ENCODE assay signal across 18 mouse cellular contexts in the genomic region with DNA sequence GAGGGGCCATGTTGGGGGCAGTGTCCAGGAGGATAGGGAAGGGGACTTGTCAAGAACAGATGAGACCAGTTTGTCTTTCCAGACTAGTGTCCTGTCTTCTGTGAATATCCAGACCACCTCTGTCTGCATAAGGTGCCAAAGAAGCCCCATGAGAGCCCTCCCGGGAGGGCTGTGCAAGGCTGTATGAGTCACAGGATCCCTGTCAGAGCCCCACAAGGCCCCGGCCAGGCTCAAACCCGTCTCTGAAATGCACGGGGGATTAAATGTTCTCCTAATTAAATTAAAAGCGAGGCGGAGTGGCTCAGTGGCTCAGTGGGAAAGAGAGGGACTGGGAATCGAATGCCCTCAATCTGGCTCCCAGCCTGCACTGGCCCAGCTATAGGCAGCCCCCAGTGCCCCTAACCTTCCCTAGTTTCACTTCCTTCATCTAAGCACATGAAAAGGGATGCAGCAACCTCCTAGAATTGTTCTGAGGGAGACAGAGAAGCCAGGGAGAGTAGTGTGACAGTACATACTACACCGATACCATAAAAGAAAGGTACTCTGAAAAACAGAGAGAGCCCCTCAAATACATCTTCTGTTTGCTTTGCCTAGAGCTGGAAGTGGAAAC.
A peak's percentile ranks its signal among the peaks of the same experiment; 100 is the strongest.
DNase-seq lines count a peak whose midpoint lies in the region; ATAC-seq lines count a peak whose summit lies in the region.
"Had no signal": no experiment of that assay in that cellular context is flagged by ENCODE, and none has a peak within 500 bp of the region (broad histone marks: within the 10 kb centered on the region; RNA-seq: fewer than 3 reads in every experiment).

No protein-coding gene starts in this region.

- DNase-seq in embryonic facial prominence, embryonic 11.5 days (ENCODE audit: low spot score): no peak
- no peak for DNase-seq in embryonic facial prominence, embryonic 10.5 days (ENCODE audit: low spot score)
- peak; percentile 11 for DNase-seq in neural tube, embryonic 10.5 days (ENCODE audit: extremely low spot score, low spot score)
- no peak for DNase-seq in B cell, adult 2 months
- DNase-seq in hindbrain, embryonic 14.5 days (ENCODE audit: low spot score): no peak
- DNase-seq: cerebellum, adult 11 months; cerebellum, postnatal 25 days; heart, postnatal 36 days; kidney, postnatal 36 days; right cerebral cortex, postnatal 14 days; thymus, postnatal 14 days had no signal

- H3K4me3 ChIP-seq in embryonic facial prominence, embryonic 11.5 days (ENCODE audit: low read depth, low read length): no peak overlapping the region
- H3K4me3 ChIP-seq in embryonic facial prominence, embryonic 10.5 days: no peak overlapping the region
- H3K4me3 ChIP-seq in neural tube, embryonic 15.5 days (replicated peaks): no peak overlapping the region
- H3K4me3 ChIP-seq in intestine, embryonic 16.5 days (ENCODE audit: low read length): no peak overlapping the region
- H3K4me3 ChIP-seq in stomach, embryonic 15.5 days (replicated peaks): no peak overlapping the region
- H3K4me3 ChIP-seq in hindbrain, embryonic 14.5 days (replicated peaks; ENCODE audit: low read length): no peak overlapping the region
- H3K4me3 ChIP-seq: forebrain, embryonic 13.5 days; midbrain, embryonic 12.5 days; myocyte had no signal

- 0 out of 2 replicates have a peak, but pooled peaks have one; percentile 34 for ATAC-seq in embryonic facial prominence, embryonic 11.5 days (replicated peaks; ENCODE audit: insufficient number of reproducible peaks, low FRiP score, low TSS enrichment, low read depth)
- ATAC-seq in neural tube, embryonic 15.5 days (ENCODE audit: low FRiP score): no peak
- no peak for ATAC-seq in intestine, embryonic 16.5 days
- no peak for ATAC-seq in stomach, embryonic 15.5 days (ENCODE audit: insufficient read depth, low FRiP score, low read depth)
- no peak for ATAC-seq in hindbrain, embryonic 14.5 days (ENCODE audit: low FRiP score)
- ATAC-seq: forebrain, embryonic 13.5 days; inflammation-experienced regulatory T-cells, adult 6 months had no signal

- WGBS in embryonic facial prominence, embryonic 11.5 days: 53% methylated on average over 8 of the region's 8 CpGs
- 57% methylated on average over 8 of the region's 8 CpGs for WGBS in embryonic facial prominence, embryonic 10.5 days
- WGBS in neural tube, embryonic 15.5 days: 66% methylated on average over 8 of the region's 8 CpGs
- 54% methylated on average over 8 of the region's 8 CpGs for WGBS in intestine, embryonic 16.5 days
- 52% methylated on average over 8 of the region's 8 CpGs for WGBS in stomach, embryonic 15.5 days
- WGBS in hindbrain, embryonic 14.5 days: 63% methylated on average over 8 of the region's 8 CpGs

- no peak overlapping the region for H3K9ac ChIP-seq in embryonic facial prominence, embryonic 11.5 days (replicated peaks; ENCODE audit: low read length)
- H3K9ac ChIP-seq in neural tube, embryonic 15.5 days (replicated peaks): no peak overlapping the region
- H3K9ac ChIP-seq in intestine, embryonic 16.5 days (ENCODE audit: low read depth, low read length): no peak overlapping the region
- no peak overlapping the region for H3K9ac ChIP-seq in stomach, embryonic 15.5 days
- H3K9ac ChIP-seq in hindbrain, embryonic 14.5 days: no peak overlapping the region
- H3K9ac ChIP-seq: forebrain, embryonic 13.5 days; midbrain, embryonic 12.5 days had no signal

- H3K27ac ChIP-seq in embryonic facial prominence, embryonic 11.5 days (replicated peaks; ENCODE audit: low read depth, low read length): no peak overlapping the region
- no peak overlapping the region for H3K27ac ChIP-seq in embryonic facial prominence, embryonic 10.5 days (replicated peaks)
- no peak overlapping the region for H3K27ac ChIP-seq in neural tube, embryonic 15.5 days (replicated peaks)
- 0 out of 2 replicates have a peak overlapping the region, but pooled peaks have one; percentile 38 for H3K27ac ChIP-seq in intestine, embryonic 16.5 days (ENCODE audit: low read length)
- H3K27ac ChIP-seq in stomach, embryonic 15.5 days: peak overlapping the region; percentile 67
- no peak overlapping the region for H3K27ac ChIP-seq in hindbrain, embryonic 14.5 days
- H3K27ac ChIP-seq: forebrain, embryonic 13.5 days; midbrain, embryonic 12.5 days had no signal

- H3K9me3 ChIP-seq in embryonic facial prominence, embryonic 11.5 days (replicated peaks; ENCODE audit: control insufficient read depth, low read length): no peaks in the 10 kb centered on the region
- no peaks in the 10 kb centered on the region for H3K9me3 ChIP-seq in embryonic facial prominence, embryonic 10.5 days
- H3K9me3 ChIP-seq in neural tube, embryonic 15.5 days (replicated peaks): no peaks in the 10 kb centered on the region
- no peaks in the 10 kb centered on the region for H3K9me3 ChIP-seq in intestine, embryonic 16.5 days (ENCODE audit: control insufficient read depth, low read length)
- no peaks in the 10 kb centered on the region for H3K9me3 ChIP-seq in stomach, embryonic 15.5 days
- H3K9me3 ChIP-seq in hindbrain, embryonic 14.5 days (ENCODE audit: control insufficient read depth, low read length): no peaks in the 10 kb centered on the region
- H3K9me3 ChIP-seq: forebrain, embryonic 13.5 days; midbrain, embryonic 12.5 days had no signal

- no peaks in the 10 kb centered on the region for H3K36me3 ChIP-seq in embryonic facial prominence, embryonic 11.5 days (replicated peaks; ENCODE audit: control insufficient read depth, insufficient read depth, low read depth, low read length)
- peaks cover 82% of the 10 kb centered on the region for H3K36me3 ChIP-seq in embryonic facial prominence, embryonic 10.5 days (replicated peaks)
- H3K36me3 ChIP-seq in neural tube, embryonic 15.5 days: no peaks in the 10 kb centered on the region
- H3K36me3 ChIP-seq in intestine, embryonic 16.5 days (ENCODE audit: control insufficient read depth, insufficient read depth, low read length): no peaks in the 10 kb centered on the region
- no peaks in the 10 kb centered on the region; the same call in 1 of the 2 replicates for H3K36me3 ChIP-seq in stomach, embryonic 15.5 days
- H3K36me3 ChIP-seq in hindbrain, embryonic 14.5 days (replicated peaks; ENCODE audit: control insufficient read depth, insufficient read depth): no peaks in the 10 kb centered on the region

- H3K4me2 ChIP-seq in embryonic facial prominence, embryonic 11.5 days (ENCODE audit: low read depth, low read length): no peak overlapping the region
- H3K4me2 ChIP-seq in neural tube, embryonic 15.5 days: no peak overlapping the region
- no peak overlapping the region for H3K4me2 ChIP-seq in intestine, embryonic 16.5 days (ENCODE audit: low read depth, low read length)
- no peak overlapping the region for H3K4me2 ChIP-seq in stomach, embryonic 15.5 days
- H3K4me2 ChIP-seq in hindbrain, embryonic 14.5 days (replicated peaks): no peak overlapping the region
- H3K4me2 ChIP-seq: forebrain, embryonic 13.5 days; midbrain, embryonic 12.5 days had no signal

- H3K4me1 ChIP-seq in embryonic facial prominence, embryonic 11.5 days (ENCODE audit: control insufficient read depth, insufficient read depth, low read length): no peaks in the 10 kb centered on the region
- H3K4me1 ChIP-seq in embryonic facial prominence, embryonic 10.5 days: peaks cover 48% of the 10 kb centered on the region
- H3K4me1 ChIP-seq in neural tube, embryonic 15.5 days: peaks cover 12% of the 10 kb centered on the region
- H3K4me1 ChIP-seq in intestine, embryonic 16.5 days (ENCODE audit: control insufficient read depth, insufficient read depth, low read length): peaks cover 14% of the 10 kb centered on the region
- H3K4me1 ChIP-seq in stomach, embryonic 15.5 days: peaks cover 22% of the 10 kb centered on the region
- no peaks in the 10 kb centered on the region for H3K4me1 ChIP-seq in hindbrain, embryonic 14.5 days (replicated peaks; ENCODE audit: control insufficient read depth, insufficient read depth, low read length)
- H3K4me1 ChIP-seq: forebrain, embryonic 13.5 days; midbrain, embryonic 12.5 days had no signal

- no peaks in the 10 kb centered on the region for H3K27me3 ChIP-seq in embryonic facial prominence, embryonic 11.5 days (ENCODE audit: control insufficient read depth, insufficient read depth, low read length)
- no peaks in the 10 kb centered on the region for H3K27me3 ChIP-seq in embryonic facial prominence, embryonic 10.5 days (replicated peaks; ENCODE audit: low read depth, poor library complexity, severe bottlenecking)
- H3K27me3 ChIP-seq in neural tube, embryonic 15.5 days (replicated peaks): no peaks in the 10 kb centered on the region
- H3K27me3 ChIP-seq in intestine, embryonic 16.5 days (replicated peaks; ENCODE audit: control insufficient read depth, insufficient read depth, low read length): no peaks in the 10 kb centered on the region
- H3K27me3 ChIP-seq in stomach, embryonic 15.5 days (replicated peaks): no peaks in the 10 kb centered on the region
- H3K27me3 ChIP-seq in hindbrain, embryonic 14.5 days (ENCODE audit: control insufficient read depth, insufficient read depth, low read length): no peaks in the 10 kb centered on the region
- H3K27me3 ChIP-seq: forebrain, embryonic 13.5 days; midbrain, embryonic 12.5 days had no signal

Comparison
In these comparisons a context has a peak if more than half of its experiments do, and no peak if none do; other contexts are left out.
1. H3K27ac ChIP-seq: peak in intestine, embryonic 16.5 days (single experiment) and stomach, embryonic 15.5 days (single experiment); none in embryonic facial prominence, embryonic 11.5 days (single experiment), embryonic facial prominence, embryonic 10.5 days (single experiment), neural tube, embryonic 15.5 days (single experiment) and hindbrain, embryonic 14.5 days (single experiment).